Mouse (Mus musculus) activated CD4-positive, CD25-positive, alpha-beta regulatory T cell, adult 4 months (primary cell): Measurements from ENCODE around the gene Optn. TPM values are rescaled to one million over a fixed set of nuclear protein-coding genes. Genes with fewer than 3 reads are reported as not detected.

ENCODE experiments used
- ATAC-seq: one replicate; pipeline ENCODE4 v1.8.0; 2017
- polyA plus RNA-seq, 2 experiments: library from polyadenylated mRNA; unstranded; fragments of 100-300 nt; shearing (Covaris generic); gene quantifications; one replicate each; pipeline ENCODE4 v1.2.1; 2017

The Optn gene
- polyA plus RNA-seq, 2 experiments from 2014 or later = 0.98 to 1.5 TPM

- ATAC-seq = no peak
These were observed 78.9 kb downstream of the Optn start for GRCm38 (mm10) chr2:4985000-4985399.

- ATAC-seq = no peak
These were observed 79.9 kb downstream of the Optn start for GRCm38 (mm10) chr2:4983987-4984386.

- ATAC-seq = no peak
These were observed 85.8 kb downstream of the Optn start for GRCm38 (mm10) chr2:4978091-4978490.

- no peak for ATAC-seq
These were observed 88.0 kb downstream of the Optn start, which contains the start of gene Ucma for GRCm38 (mm10) chr2:4975807-4976206. Ucma (plus strand) TSS chr2:4976122.

Other genes with a start within 250 kb of the Optn start
- gene Sephs1, start 182.5 kb downstream of the Optn start, polyA plus RNA-seq = 10 to 100 TPM; 29.3 to 29.8 TPM
- 10 to 100 TPM; 89.5 to 92.7 TPM for gene Phyh, start 145.0 kb downstream of the Optn start, polyA plus RNA-seq
- gene Ucma, start 87.9 kb downstream of the Optn start, polyA plus RNA-seq = not detected
- 10 to 100 TPM in 1 of 2 experiments, 1 to 10 TPM in 1; 7.7 to 12.3 TPM for gene Mcm10, start 51.3 kb downstream of the Optn start, polyA plus RNA-seq
- gene Ccdc3, start 73.7 kb upstream of the Optn start, polyA plus RNA-seq = not detected